Mouse (Mus musculus): ENCODE results near the gene Egfl7. TPM values are rescaled to one million over a fixed set of nuclear protein-coding genes. Genes with fewer than 3 reads are reported as not detected.

Egfl7 gene
- polyA plus RNA-seq, 1 experiment from 2014 or later, result 107 TPM

GRCm38 (mm10) chr2:26594934-26595724 lies 15.3 kb downstream of the Egfl7 start:
- no peak overlapping the region for H3K4me2 ChIP-seq
- H3K27me3 ChIP-seq, result no peaks in the 10 kb centered on the region
- WGBS, result 78% methylated on average over 6 of the region's 6 CpGs
- ATAC-seq (ENCODE audit: insufficient number of reproducible peaks, low FRiP score, low TSS enrichment, low read depth), result no peak; the same call in 1 of the 2 replicates
- no peak overlapping the region for H3K27ac ChIP-seq
- H3K4me1 ChIP-seq, result 0 out of 2 replicates have a peak, but pooled peaks cover 8% of the 10 kb centered on the region
- no peak overlapping the region for H3K9ac ChIP-seq
- H3K4me3 ChIP-seq, result no peak overlapping the region
- no peaks in the 10 kb centered on the region for H3K9me3 ChIP-seq
- peaks cover 46% of the 10 kb centered on the region for H3K36me3 ChIP-seq

- Histone ChIP-seq H3K4me2 (no peak overlapping the region), H3K27ac (no peak overlapping the region), H3K36me3 (peaks cover 46% of the 10 kb centered on the region), H3K4me1 (0 out of 2 replicates have a peak, but pooled peaks cover 7% of the 10 kb centered on the region), H3K4me3 (no peak overlapping the region), H3K9me3 (no peaks in the 10 kb centered on the region), H3K27me3 (no peaks in the 10 kb centered on the region), H3K9ac (no peak overlapping the region)
- 82% methylated on average over 11 of the region's 11 CpGs for WGBS
- 0 out of 2 replicates have a peak, but pooled peaks have one; percentile 41 for ATAC-seq (ENCODE audit: insufficient number of reproducible peaks, low FRiP score, low TSS enrichment, low read depth)
Measured at GRCm38 (mm10) chr2:26595725-26596435, 16.1 kb downstream of the Egfl7 start.

- Histone ChIP-seq H3K9me3 (no peaks in the 10 kb centered on the region), H3K36me3 (peaks cover 40% of the 10 kb centered on the region), H3K9ac (no peak overlapping the region), H3K27me3 (no peaks in the 10 kb centered on the region), H3K4me2 (no peak overlapping the region), H3K4me3 (no peak overlapping the region), H3K4me1 (no peaks in the 10 kb centered on the region), H3K27ac (no peak overlapping the region)
- ATAC-seq (ENCODE audit: insufficient number of reproducible peaks, low FRiP score, low TSS enrichment, low read depth), result no peak
- WGBS, result 95% methylated on average over 3 of the region's 3 CpGs
Measured at GRCm38 (mm10) chr2:26596898-26597297, 17.1 kb downstream of the Egfl7 start.

- no peak for ATAC-seq (ENCODE audit: insufficient number of reproducible peaks, low FRiP score, low TSS enrichment, low read depth)
- Histone ChIP-seq H3K36me3 (peaks cover 32% of the 10 kb centered on the region), H3K4me3 (no peak overlapping the region), H3K9me3 (no peaks in the 10 kb centered on the region), H3K4me2 (no peak overlapping the region), H3K9ac (no peak overlapping the region), H3K27me3 (no peaks in the 10 kb centered on the region), H3K27ac (no peak overlapping the region), H3K4me1 (peaks cover 4% of the 10 kb centered on the region)
- WGBS, result 85% methylated on average over 2 of the region's 2 CpGs
Measured at GRCm38 (mm10) chr2:26597810-26598209, 18.0 kb downstream of the Egfl7 start.

GRCm38 (mm10) chr2:26598462-26598861 lies 18.6 kb downstream of the Egfl7 start:
- Histone ChIP-seq H3K9ac (no peak overlapping the region), H3K4me2 (no peak overlapping the region), H3K4me3 (no peak overlapping the region), H3K36me3 (peaks cover 25% of the 10 kb centered on the region), H3K4me1 (peaks cover 11% of the 10 kb centered on the region), H3K9me3 (no peaks in the 10 kb centered on the region), H3K27me3 (no peaks in the 10 kb centered on the region), H3K27ac (no peak overlapping the region)
- no peak for ATAC-seq (ENCODE audit: insufficient number of reproducible peaks, low FRiP score, low TSS enrichment, low read depth)
- WGBS, result 63% methylated on average over 3 of the region's 3 CpGs

GRCm38 (mm10) chr2:26599965-26600364 lies 20.2 kb downstream of the Egfl7 start:
- peaks cover 13% of the 10 kb centered on the region for H3K36me3 ChIP-seq
- 87% methylated on average over 4 of the region's 4 CpGs for WGBS
- H3K27me3 ChIP-seq, result no peaks in the 10 kb centered on the region
- peaks cover 25% of the 10 kb centered on the region for H3K4me1 ChIP-seq
- no peak overlapping the region for H3K4me3 ChIP-seq
- ATAC-seq (ENCODE audit: insufficient number of reproducible peaks, low FRiP score, low TSS enrichment, low read depth), result no peak
- no peak overlapping the region for H3K27ac ChIP-seq
- H3K9me3 ChIP-seq, result no peaks in the 10 kb centered on the region
- H3K9ac ChIP-seq, result no peak overlapping the region
- no peak overlapping the region for H3K4me2 ChIP-seq

GRCm38 (mm10) chr2:26600664-26601063 lies 20.9 kb downstream of the Egfl7 start:
- H3K4me2 ChIP-seq, result no peak overlapping the region
- no peaks in the 10 kb centered on the region for H3K27me3 ChIP-seq
- peaks cover 7% of the 10 kb centered on the region for H3K36me3 ChIP-seq
- H3K9ac ChIP-seq, result no peak overlapping the region
- ATAC-seq (ENCODE audit: insufficient number of reproducible peaks, low FRiP score, low TSS enrichment, low read depth), result no peak
- H3K4me1 ChIP-seq, result peaks cover 25% of the 10 kb centered on the region
- 83% methylated on average over 2 of the region's 2 CpGs for WGBS
- no peaks in the 10 kb centered on the region for H3K9me3 ChIP-seq
- H3K27ac ChIP-seq, result no peak overlapping the region
- H3K4me3 ChIP-seq, result no peak overlapping the region

GRCm38 (mm10) chr2:26601595-26601994 lies 21.8 kb downstream of the Egfl7 start:
- 93% methylated on average over 1 of the region's 1 CpGs for WGBS
- H3K4me2 ChIP-seq, result no peak overlapping the region
- peaks cover 25% of the 10 kb centered on the region for H3K4me1 ChIP-seq
- no peak overlapping the region for H3K4me3 ChIP-seq
- H3K9me3 ChIP-seq, result no peaks in the 10 kb centered on the region
- no peaks in the 10 kb centered on the region for H3K27me3 ChIP-seq
- no peaks in the 10 kb centered on the region for H3K36me3 ChIP-seq
- ATAC-seq (ENCODE audit: insufficient number of reproducible peaks, low FRiP score, low TSS enrichment, low read depth), result no peak
- no peak overlapping the region for H3K9ac ChIP-seq
- H3K27ac ChIP-seq, result no peak overlapping the region

- H3K27me3 ChIP-seq, result no peaks in the 10 kb centered on the region
- WGBS, result 78% methylated on average over 5 of the region's 5 CpGs
- no peaks in the 10 kb centered on the region for H3K9me3 ChIP-seq
- no peak overlapping the region for H3K9ac ChIP-seq
- no peak overlapping the region for H3K27ac ChIP-seq
- H3K4me1 ChIP-seq, result peaks cover 33% of the 10 kb centered on the region
- H3K4me3 ChIP-seq, result peak overlapping the region; percentile 74; the same call in 1 of the 2 replicates
- ATAC-seq (ENCODE audit: insufficient number of reproducible peaks, low FRiP score, low TSS enrichment, low read depth), result no peak
- H3K4me2 ChIP-seq, result peak overlapping the region; percentile 87
- H3K36me3 ChIP-seq, result no peaks in the 10 kb centered on the region
Measured at GRCm38 (mm10) chr2:26602631-26603030, 22.8 kb downstream of the Egfl7 start.

GRCm38 (mm10) chr2:26603159-26603558 lies 23.3 kb downstream of the Egfl7 start:
- Histone ChIP-seq H3K27ac (0 out of 2 replicates have a peak overlapping the region, but pooled peaks have one; percentile 87), H3K9ac (peak overlapping the region; percentile 69; the same call in 1 of the 2 replicates), H3K4me2 (peak overlapping the region; percentile 87), H3K4me1 (peaks cover 33% of the 10 kb centered on the region), H3K9me3 (no peaks in the 10 kb centered on the region), H3K36me3 (no peaks in the 10 kb centered on the region), H3K27me3 (no peaks in the 10 kb centered on the region), H3K4me3 (peak overlapping the region; percentile 74)
- no peak for ATAC-seq (ENCODE audit: insufficient number of reproducible peaks, low FRiP score, low TSS enrichment, low read depth)
- 7% methylated on average over 6 of the region's 6 CpGs for WGBS

GRCm38 (mm10) chr2:26603720-26604671 lies 24.2 kb downstream of the Egfl7 start, which contains the start of gene Agpat2:
Gene Agpat2, minus strand, starts transcription at chr2:26604417.
- H3K27me3 ChIP-seq, result no peaks in the 10 kb centered on the region
- H3K4me3 ChIP-seq, result peak within 1 kb of the TSS; percentile 74
- peaks cover 33% of the 10 kb centered on the region for H3K4me1 ChIP-seq
- ATAC-seq (ENCODE audit: insufficient number of reproducible peaks, low FRiP score, low TSS enrichment, low read depth), result peak; percentile 72
- peak within 1 kb of the TSS; percentile 69 for H3K9ac ChIP-seq
- H3K36me3 ChIP-seq, result no peaks in the 10 kb centered on the region
- H3K9me3 ChIP-seq, result no peaks in the 10 kb centered on the region
- peak within 1 kb of the TSS; percentile 87 for H3K27ac ChIP-seq
- H3K4me2 ChIP-seq, result peak within 1 kb of the TSS; percentile 87
- WGBS, result under 1% methylated on average over 81 of the region's 103 CpGs
